Mouse (Mus musculus): ENCODE data around the gene Tomm7.

GRCm38 (mm10) chr5:23850345-23851159 is 6.6 kb upstream of the Tomm7 start:
- TF ChIP-seq CTCF (IDR thresholded peaks at IDR 0.05; ENCODE audit: control insufficient read depth, insufficient read depth, low read length): peak; percentile 64
- TF ChIP-seq POLR2A (IDR thresholded peaks at IDR 0.05; ENCODE audit: borderline replicate concordance, control insufficient read depth, low read depth, low read length): peak; percentile 83; the same call in 1 of the 2 replicates
